Mouse (Mus musculus) liver, embryonic 16.5 days (tissue): ENCODE data around the gene Rpl14. TPM values are rescaled to one million over a fixed set of nuclear protein-coding genes. Genes with fewer than 3 reads are reported as not detected.

Experiments
- ATAC-seq: fragments of 200-750 bp; cut with Nextera tagmentation; 2 replicates; pipeline ENCODE4 v1.8.0; 2017; ENCODE audit warnings: low read depth, mild to moderate bottlenecking, moderate number of reproducible peaks, moderate library complexity
- H3K27ac ChIP-seq: fragments of 300-500 bp; sonication (generic); 2 replicates; pipeline ENCODE4 v1.5.1; 2014; ENCODE audit warnings: mild to moderate bottlenecking, low read length
- H3K27me3 ChIP-seq: fragments of 300-500 bp; sonication (generic); 2 replicates; pipeline ENCODE4 v1.6.1; 2014; ENCODE audit warnings: low read depth, low read length, mixed read lengths; ENCODE audit not compliant: control insufficient read depth, insufficient read depth
- H3K36me3 ChIP-seq: fragments of 300-500 bp; sonication (generic); 2 replicates; pipeline ENCODE4 v1.6.1; 2014; ENCODE audit warnings: mild to moderate bottlenecking; ENCODE audit not compliant: control insufficient read depth, insufficient read depth
- H3K4me1 ChIP-seq: fragments of 300-500 bp; sonication (generic); 2 replicates; pipeline ENCODE4 v1.6.1; 2014; ENCODE audit warnings: low read depth, low read length, mixed read lengths; ENCODE audit not compliant: control insufficient read depth
- H3K4me2 ChIP-seq: fragments of 300-500 bp; sonication (generic); 2 replicates; pipeline ENCODE4 v1.6.1; 2014; ENCODE audit warnings: low read depth, low read length, mixed read lengths
- H3K4me3 ChIP-seq: fragments of 300-500 bp; sonication (generic); 2 replicates; pipeline ENCODE4 v1.5.1; 2014; ENCODE audit warnings: low read depth, mild to moderate bottlenecking, low read length
- H3K9ac ChIP-seq: fragments of 300-500 bp; sonication (generic); 2 replicates; pipeline ENCODE4 v1.6.1; 2014; ENCODE audit warnings: low read depth, low read length
- H3K9me3 ChIP-seq: fragments of 300-500 bp; sonication (generic); replicated peaks from 2 replicates; pipeline ENCODE4 v1.6.1; 2016; ENCODE audit warnings: low read length; ENCODE audit not compliant: control insufficient read depth
- WGBS: fragments of 180-500 bp; shearing (Covaris S2); extraction: QIAGEN DNeasy Blood & Tissue Kit; methylation state at CpG from one replicate; pipeline ENCODE4 v1.1.7; 2014; ENCODE audit not compliant: insufficient replicate concordance; 5-methylcytosine and 5-hydroxymethylcytosine counted together
- polyA plus RNA-seq: library from polyadenylated mRNA; unstranded; fragments of >200 nt; fragmentation: Nextera tagmentation; extraction: Ambion mirVana; gene quantifications from 2 replicates; pipeline ENCODE4 v1.2.1, GENCODE M21; 2015

Gene Rpl14
- polyA plus RNA-seq, 1 experiment from 2014 or later = 335 TPM

- Histone ChIP-seq H3K27ac (no peak within 1 kb of the TSS), H3K4me1 (no peaks in the 10 kb centered on the region; the same call in 1 of the 2 replicates), H3K4me3 (peak within 1 kb of the TSS; percentile 44), H3K4me2 (peak within 1 kb of the TSS; percentile 60), H3K27me3 (peaks cover 23% of the 10 kb centered on the region), H3K9me3 (no peaks in the 10 kb centered on the region), H3K36me3 (no peaks in the 10 kb centered on the region), H3K9ac (no peak within 1 kb of the TSS)
- WGBS = 3% methylated on average over 31 of the region's 31 CpGs
- peak; percentile 24; the same call in 1 of the 2 replicates for ATAC-seq
Measured at GRCm38 (mm10) chr9:120539662-120540251, 31.5 kb upstream of the Rpl14 start, which contains the start of gene Entpd3. Gene Entpd3 (plus strand): TSS chr9:120539818.

- H3K27me3 ChIP-seq = peaks cover 23% of the 10 kb centered on the region
Measured at GRCm38 (mm10) chr9:120541411-120541810, 29.8 kb upstream of the Rpl14 start.

GRCm38 (mm10) chr9:120542241-120542640, 29.0 kb upstream of the Rpl14 start:
- Histone ChIP-seq H3K4me1 (no peaks in the 10 kb centered on the region; the same call in 1 of the 2 replicates), H3K4me3 (no peak overlapping the region), H3K4me2 (no peak overlapping the region), H3K36me3 (no peaks in the 10 kb centered on the region), H3K27me3 (peaks cover 23% of the 10 kb centered on the region), H3K9me3 (no peaks in the 10 kb centered on the region), H3K27ac (no peak overlapping the region), H3K9ac (no peak overlapping the region)
- WGBS = 23% methylated on average over 6 of the region's 6 CpGs
- no peak for ATAC-seq

More at GRCm38 (mm10) chr9:120541411-120541810, 29.8 kb upstream of the Rpl14 start:
- H3K27ac ChIP-seq = no peak overlapping the region
- H3K4me2 ChIP-seq = no peak overlapping the region
- H3K4me1 ChIP-seq = no peaks in the 10 kb centered on the region; the same call in 1 of the 2 replicates
- H3K9ac ChIP-seq = no peak overlapping the region
- WGBS = 35% methylated on average over 2 of the region's 2 CpGs
- no peak overlapping the region for H3K4me3 ChIP-seq
- H3K9me3 ChIP-seq = no peaks in the 10 kb centered on the region
- ATAC-seq = no peak
- no peaks in the 10 kb centered on the region for H3K36me3 ChIP-seq

GRCm38 (mm10) chr9:120545994-120546393, 25.2 kb upstream of the Rpl14 start:
- Histone ChIP-seq H3K4me2 (no peak overlapping the region), H3K36me3 (no peaks in the 10 kb centered on the region), H3K4me3 (no peak overlapping the region), H3K27ac (no peak overlapping the region), H3K4me1 (no peaks in the 10 kb centered on the region; the same call in 1 of the 2 replicates), H3K27me3 (peaks cover 5% of the 10 kb centered on the region; the same call in 1 of the 2 replicates), H3K9ac (no peak overlapping the region), H3K9me3 (no peaks in the 10 kb centered on the region)
- ATAC-seq = no peak
- WGBS = 26% methylated on average over 2 of the region's 2 CpGs

GRCm38 (mm10) chr9:120546482-120546881, 24.8 kb upstream of the Rpl14 start:
- Histone ChIP-seq H3K27me3 (peaks cover 4% of the 10 kb centered on the region; the same call in 1 of the 2 replicates), H3K27ac (no peak overlapping the region), H3K4me2 (no peak overlapping the region), H3K9ac (no peak overlapping the region), H3K36me3 (no peaks in the 10 kb centered on the region), H3K9me3 (no peaks in the 10 kb centered on the region), H3K4me3 (no peak overlapping the region), H3K4me1 (no peaks in the 10 kb centered on the region; the same call in 1 of the 2 replicates)
- WGBS = 72% methylated on average over 9 of the region's 9 CpGs
- no peak for ATAC-seq

GRCm38 (mm10) chr9:120547026-120547668, 24.1 kb upstream of the Rpl14 start:
- no peaks in the 10 kb centered on the region; the same call in 1 of the 2 replicates for H3K4me1 ChIP-seq
- 11% methylated on average over 16 of the region's 16 CpGs for WGBS
- no peaks in the 10 kb centered on the region; the same call in 1 of the 2 replicates for H3K27me3 ChIP-seq
- no peak overlapping the region for H3K9ac ChIP-seq
- H3K36me3 ChIP-seq = no peaks in the 10 kb centered on the region
- ATAC-seq = no peak
- no peak overlapping the region for H3K4me3 ChIP-seq
- no peaks in the 10 kb centered on the region for H3K9me3 ChIP-seq
- 0 out of 2 replicates have a peak overlapping the region, but pooled peaks have one; percentile 6 for H3K4me2 ChIP-seq
- H3K27ac ChIP-seq = no peak overlapping the region

GRCm38 (mm10) chr9:120550778-120551177, 20.5 kb upstream of the Rpl14 start:
- 81% methylated on average over 9 of the region's 9 CpGs for WGBS
- H3K4me3 ChIP-seq = no peak overlapping the region
- H3K4me1 ChIP-seq = no peaks in the 10 kb centered on the region
- H3K27me3 ChIP-seq = no peaks in the 10 kb centered on the region
- H3K9me3 ChIP-seq = no peaks in the 10 kb centered on the region
- no peak overlapping the region for H3K27ac ChIP-seq
- no peaks in the 10 kb centered on the region for H3K36me3 ChIP-seq
- ATAC-seq = no peak
- H3K9ac ChIP-seq = no peak overlapping the region
- no peak overlapping the region for H3K4me2 ChIP-seq

- no peaks in the 10 kb centered on the region for H3K27me3 ChIP-seq
- no peak overlapping the region for H3K27ac ChIP-seq
- peak; percentile 13; the same call in 1 of the 2 replicates for ATAC-seq
- no peak overlapping the region for H3K9ac ChIP-seq
- H3K9me3 ChIP-seq = no peaks in the 10 kb centered on the region
- no peak overlapping the region for H3K4me2 ChIP-seq
- no peak overlapping the region for H3K4me3 ChIP-seq
- WGBS = 26% methylated on average over 3 of the region's 3 CpGs
- peaks cover 13% of the 10 kb centered on the region for H3K4me1 ChIP-seq
- no peaks in the 10 kb centered on the region for H3K36me3 ChIP-seq
Measured at GRCm38 (mm10) chr9:120563590-120563989, 7.7 kb upstream of the Rpl14 start.

GRCm38 (mm10) chr9:120564247-120564646, 7.0 kb upstream of the Rpl14 start:
- no peak for ATAC-seq
- Histone ChIP-seq H3K4me1 (peaks cover 13% of the 10 kb centered on the region), H3K4me2 (no peak overlapping the region), H3K27me3 (no peaks in the 10 kb centered on the region), H3K27ac (no peak overlapping the region), H3K4me3 (no peak overlapping the region), H3K9ac (no peak overlapping the region), H3K36me3 (no peaks in the 10 kb centered on the region), H3K9me3 (no peaks in the 10 kb centered on the region; the same call in 1 of the 2 replicates)
- WGBS = 40% methylated on average over 2 of the region's 2 CpGs
